Mouse (Mus musculus) bone marrow, adult 2 months (tissue): Measurements from ENCODE around the gene Lrba.

Source experiments
- CTCF ChIP-seq: fragments of 200-500 bp; IDR thresholded peaks from 2 replicates; pipeline ENCODE4 v1.5.1; 2011; ENCODE audit warnings: low read length, control low read depth; ENCODE audit not compliant: control insufficient read depth, insufficient read depth
- POLR2A ChIP-seq: fragments of 200-500 bp; IDR thresholded peaks from 2 replicates; pipeline ENCODE4 v1.6.1; 2011; ENCODE audit warnings: low read depth, mild to moderate bottlenecking, control low read depth, low read length, borderline replicate concordance; ENCODE audit not compliant: control insufficient read depth

DNA sequence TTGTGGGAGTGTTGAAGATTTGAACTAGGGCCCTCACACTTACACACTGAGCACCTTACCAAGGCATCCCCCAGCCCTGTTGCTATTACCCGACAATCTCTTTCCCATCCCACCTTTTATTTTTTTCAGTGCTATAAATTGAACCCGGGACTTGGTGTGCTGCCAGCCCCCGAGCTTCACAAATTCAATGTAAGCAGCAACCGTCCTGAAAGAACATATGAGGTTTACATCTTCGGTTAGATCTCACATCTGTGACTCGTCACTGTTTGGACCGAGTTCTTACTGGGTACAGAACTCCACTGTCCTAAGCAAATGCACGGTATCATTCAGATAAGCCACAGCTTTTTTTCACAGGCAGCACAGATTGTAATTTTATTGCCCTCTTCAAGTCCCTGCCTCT lies 607.6 kb downstream of the Lrba start:
- no peak for TF ChIP-seq POLR2A
- no peak for TF ChIP-seq CTCF
